Mouse (Mus musculus): Measurements from ENCODE around the gene Prg2. TPM values are rescaled to one million over a fixed set of nuclear protein-coding genes. Genes with fewer than 3 reads are reported as not detected.

The Prg2 gene
- polyA plus RNA-seq, 1 experiment from 2014 or later = not detected

DNA sequence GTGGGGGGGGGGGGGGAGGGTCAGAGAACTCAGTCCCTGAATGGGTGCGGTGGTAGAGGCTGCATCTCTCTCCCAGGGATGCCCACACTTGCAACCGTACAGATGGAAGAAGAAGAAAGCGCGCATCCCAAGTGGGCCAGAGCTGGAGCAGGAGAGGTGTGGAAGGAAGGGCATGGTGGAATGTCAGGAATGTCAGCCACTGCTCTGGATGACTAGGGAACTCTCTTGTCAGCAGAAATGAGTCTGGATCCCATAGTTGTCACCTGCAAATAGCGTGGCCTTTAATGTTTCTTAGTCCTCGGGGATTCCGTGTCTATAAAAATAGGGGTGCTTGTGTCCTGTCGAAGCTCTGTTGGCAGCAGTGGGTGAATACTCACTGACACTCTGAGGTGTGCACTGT is 22.3 kb downstream of the Prg2 start:
- Histone ChIP-seq H3K9ac (ENCODE audit: low read depth, low read length) (no peak overlapping the region), H3K27me3 (replicated peaks; ENCODE audit: control insufficient read depth, insufficient read depth, low read length) (no peaks in the 10 kb centered on the region), H3K27ac (ENCODE audit: low read depth, low read length) (no peak overlapping the region), H3K4me3 (ENCODE audit: low read depth, low read length) (no peak overlapping the region), H3K9me3 (ENCODE audit: control insufficient read depth) (no peaks in the 10 kb centered on the region), H3K4me1 (replicated peaks; ENCODE audit: control insufficient read depth, insufficient read depth, low read length) (no peaks in the 10 kb centered on the region), H3K4me2 (replicated peaks; ENCODE audit: low read depth) (no peak overlapping the region), H3K36me3 (ENCODE audit: control insufficient read depth, insufficient read depth) (no peaks in the 10 kb centered on the region)
- TF ChIP-seq CTCF (IDR thresholded peaks at IDR 0.05; ENCODE audit: low read depth) = no peak
- 64% methylated on average over 8 of the region's 8 CpGs for WGBS
- no peak for ATAC-seq

DNA sequence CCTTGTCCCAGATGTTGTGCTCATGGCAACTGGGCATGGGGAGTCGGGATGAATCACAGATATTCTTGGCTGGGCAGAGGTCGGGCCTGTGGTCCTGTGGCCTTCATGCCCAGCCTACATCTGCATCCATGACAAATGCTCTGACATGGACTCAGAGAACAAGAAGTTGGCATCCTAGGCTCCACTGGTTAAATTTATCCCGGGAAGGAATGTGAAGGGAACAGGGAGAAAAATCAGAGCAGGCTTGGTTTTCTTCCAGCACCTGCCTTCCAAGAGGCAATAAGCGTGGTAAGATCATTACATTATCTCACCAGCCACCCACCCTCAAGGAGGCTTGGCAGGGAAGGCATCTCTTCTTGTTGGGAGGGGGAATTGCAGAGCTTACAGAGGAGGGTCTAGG is 24.1 kb downstream of the Prg2 start:
- 85% methylated on average over 4 of the region's 4 CpGs for WGBS
- Histone ChIP-seq H3K36me3 (ENCODE audit: control insufficient read depth, insufficient read depth) (no peaks in the 10 kb centered on the region), H3K9me3 (ENCODE audit: control insufficient read depth) (no peaks in the 10 kb centered on the region), H3K4me2 (replicated peaks; ENCODE audit: low read depth) (no peak overlapping the region), H3K27ac (ENCODE audit: low read depth, low read length) (no peak overlapping the region), H3K27me3 (replicated peaks; ENCODE audit: control insufficient read depth, insufficient read depth, low read length) (no peaks in the 10 kb centered on the region), H3K4me3 (ENCODE audit: low read depth, low read length) (no peak overlapping the region), H3K9ac (ENCODE audit: low read depth, low read length) (no peak overlapping the region), H3K4me1 (replicated peaks; ENCODE audit: control insufficient read depth, insufficient read depth, low read length) (no peaks in the 10 kb centered on the region; the same call in 1 of the 2 replicates)
- no peak for ATAC-seq
- TF ChIP-seq CTCF (IDR thresholded peaks at IDR 0.05; ENCODE audit: low read depth) = no peak

DNA sequence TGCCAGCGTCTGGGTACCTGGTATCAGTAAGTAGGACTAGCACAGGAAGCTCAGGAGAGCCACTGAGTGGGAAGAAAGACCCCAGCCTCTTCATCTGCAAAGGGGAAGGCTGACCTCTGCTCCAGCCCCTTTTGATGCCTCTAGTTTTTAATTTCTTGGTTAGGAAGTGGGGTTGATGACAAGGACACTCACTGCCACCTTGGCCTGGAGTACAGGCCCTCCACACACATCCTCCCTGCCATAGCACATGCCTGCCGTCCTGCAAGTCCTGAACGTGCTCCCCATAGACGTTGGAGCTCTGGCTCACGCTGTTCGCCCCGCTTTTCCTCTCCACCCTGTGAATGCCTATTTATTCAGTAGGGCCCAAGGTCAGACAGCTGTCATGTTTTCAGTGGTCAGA is 26.3 kb downstream of the Prg2 start:
- Histone ChIP-seq H3K9me3 (ENCODE audit: control insufficient read depth) (no peaks in the 10 kb centered on the region), H3K4me2 (replicated peaks; ENCODE audit: low read depth) (no peak overlapping the region), H3K4me1 (replicated peaks; ENCODE audit: control insufficient read depth, insufficient read depth, low read length) (peaks cover 11% of the 10 kb centered on the region), H3K27ac (ENCODE audit: low read depth, low read length) (no peak overlapping the region), H3K36me3 (ENCODE audit: control insufficient read depth, insufficient read depth) (no peaks in the 10 kb centered on the region), H3K9ac (ENCODE audit: low read depth, low read length) (no peak overlapping the region), H3K4me3 (ENCODE audit: low read depth, low read length) (no peak overlapping the region), H3K27me3 (replicated peaks; ENCODE audit: control insufficient read depth, insufficient read depth, low read length) (no peaks in the 10 kb centered on the region)
- 80% methylated on average over 7 of the region's 7 CpGs for WGBS
- no peak for ATAC-seq
- TF ChIP-seq CTCF (IDR thresholded peaks at IDR 0.05; ENCODE audit: low read depth) = no peak

DNA sequence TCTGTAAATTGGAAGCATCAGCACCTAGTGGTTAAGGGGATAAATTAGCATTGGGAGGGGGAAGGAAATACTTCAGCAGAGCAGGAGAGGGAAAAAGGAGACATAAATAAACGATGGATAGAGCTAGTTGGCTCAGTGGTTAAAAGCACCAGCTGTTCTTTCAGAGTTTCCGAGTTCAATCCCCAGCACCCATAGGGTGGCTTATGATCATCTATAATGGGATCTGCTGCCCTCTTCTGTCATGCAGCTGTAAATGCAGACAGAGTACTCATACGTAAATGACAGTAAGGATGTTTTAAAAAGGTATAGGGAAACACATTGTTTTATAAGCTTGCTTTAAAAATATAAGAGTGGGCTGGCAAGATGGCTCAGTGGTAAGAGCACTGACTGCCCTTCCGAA is 27.5 kb downstream of the Prg2 start:
- ATAC-seq = no peak
- Histone ChIP-seq H3K4me3 (ENCODE audit: low read depth, low read length) (no peak overlapping the region), H3K9ac (ENCODE audit: low read depth, low read length) (no peak overlapping the region), H3K36me3 (ENCODE audit: control insufficient read depth, insufficient read depth) (no peaks in the 10 kb centered on the region), H3K27ac (ENCODE audit: low read depth, low read length) (no peak overlapping the region), H3K4me2 (replicated peaks; ENCODE audit: low read depth) (no peak overlapping the region), H3K9me3 (ENCODE audit: control insufficient read depth) (no peaks in the 10 kb centered on the region), H3K27me3 (replicated peaks; ENCODE audit: control insufficient read depth, insufficient read depth, low read length) (no peaks in the 10 kb centered on the region), H3K4me1 (replicated peaks; ENCODE audit: control insufficient read depth, insufficient read depth, low read length) (peaks cover 13% of the 10 kb centered on the region)
- WGBS = 32% methylated on average over 4 of the region's 4 CpGs
- TF ChIP-seq CTCF (IDR thresholded peaks at IDR 0.05; ENCODE audit: low read depth) = peak; percentile 80

DNA sequence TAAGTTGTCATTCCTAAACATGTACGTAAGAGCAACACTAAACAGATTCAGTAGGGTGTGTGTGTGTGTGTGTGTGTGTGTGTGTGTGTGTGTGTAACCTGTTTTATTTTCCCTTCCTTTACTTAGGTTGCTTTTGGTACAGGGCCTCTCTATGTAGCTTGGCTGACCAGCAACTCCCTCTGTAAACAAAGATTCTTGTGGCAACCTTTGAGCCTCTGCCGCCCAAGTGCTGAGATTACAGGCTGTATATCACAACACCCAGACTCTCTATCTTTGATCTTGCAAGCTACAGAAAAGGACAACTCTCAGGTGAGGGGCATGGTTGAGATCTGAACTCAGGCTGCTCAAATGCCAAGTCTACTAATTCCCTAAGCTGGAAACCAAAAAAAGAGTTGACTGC is 29.0 kb downstream of the Prg2 start:
- Histone ChIP-seq H3K4me2 (replicated peaks; ENCODE audit: low read depth) (no peak overlapping the region; the same call in 1 of the 2 replicates), H3K4me3 (ENCODE audit: low read depth, low read length) (no peak overlapping the region), H3K27ac (ENCODE audit: low read depth, low read length) (peak overlapping the region; percentile 76), H3K27me3 (replicated peaks; ENCODE audit: control insufficient read depth, insufficient read depth, low read length) (no peaks in the 10 kb centered on the region), H3K4me1 (replicated peaks; ENCODE audit: control insufficient read depth, insufficient read depth, low read length) (peaks cover 13% of the 10 kb centered on the region), H3K36me3 (ENCODE audit: control insufficient read depth, insufficient read depth) (no peaks in the 10 kb centered on the region), H3K9ac (ENCODE audit: low read depth, low read length) (no peak overlapping the region), H3K9me3 (ENCODE audit: control insufficient read depth) (no peaks in the 10 kb centered on the region)
- 27% methylated on average over 2 of the region's 2 CpGs for whole genome bisulfite sequencing
- ATAC-seq = peak; percentile 89
- TF ChIP-seq CTCF (IDR thresholded peaks at IDR 0.05; ENCODE audit: low read depth) = no peak

DNA sequence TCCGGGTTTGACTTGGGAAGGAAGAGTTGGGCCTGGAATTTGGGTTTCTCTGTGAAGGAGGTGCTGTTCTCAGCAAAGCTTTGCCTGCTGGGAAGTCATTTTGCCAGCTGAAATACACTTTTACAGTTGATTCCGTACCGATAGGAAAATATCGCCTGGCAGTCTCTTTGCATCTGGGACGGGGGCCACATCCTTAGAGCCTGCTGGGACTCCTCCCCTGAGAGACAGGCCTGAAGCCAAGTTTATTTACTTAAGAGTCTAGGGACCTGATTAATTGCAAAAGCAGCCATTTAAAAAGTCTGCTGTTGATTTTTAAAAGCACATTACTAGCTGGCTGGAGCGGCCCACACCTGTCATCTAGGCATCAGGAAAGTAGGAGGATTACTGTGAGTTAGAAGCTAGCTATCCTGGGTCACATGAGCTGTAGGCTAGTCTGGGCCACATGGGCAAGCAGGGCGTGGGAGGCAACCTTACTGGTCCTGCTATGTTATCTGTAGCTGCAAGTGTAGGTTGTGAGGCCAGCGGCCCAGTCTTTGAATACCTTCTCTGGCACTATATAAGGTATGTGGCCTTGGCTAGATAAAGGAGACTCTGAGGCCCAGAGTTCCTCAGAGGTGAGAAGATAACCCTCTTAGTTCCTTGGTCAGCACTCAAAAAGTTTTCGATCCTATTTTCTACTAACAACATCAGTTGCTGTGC is 31.8 kb downstream of the Prg2 start:
- peak; percentile 74 for ATAC-seq
- 27% methylated on average over 9 of the region's 9 CpGs for WGBS
- Histone ChIP-seq H3K27me3 (replicated peaks; ENCODE audit: control insufficient read depth, insufficient read depth, low read length) (no peaks in the 10 kb centered on the region), H3K27ac (ENCODE audit: low read depth, low read length) (peak overlapping the region; percentile 35; the same call in 1 of the 2 replicates), H3K4me2 (replicated peaks; ENCODE audit: low read depth) (no peak overlapping the region), H3K9ac (ENCODE audit: low read depth, low read length) (no peak overlapping the region), H3K4me3 (ENCODE audit: low read depth, low read length) (no peak overlapping the region), H3K36me3 (ENCODE audit: control insufficient read depth, insufficient read depth) (no peaks in the 10 kb centered on the region), H3K9me3 (ENCODE audit: control insufficient read depth) (no peaks in the 10 kb centered on the region), H3K4me1 (replicated peaks; ENCODE audit: control insufficient read depth, insufficient read depth, low read length) (peaks cover 13% of the 10 kb centered on the region)
- TF ChIP-seq CTCF (IDR thresholded peaks at IDR 0.05; ENCODE audit: low read depth) = no peak
